Mouse (Mus musculus) embryo, embryonic 10.5 days (tissue): ENCODE data around the gene Hscb.

ENCODE experiments used
- DNase-seq: peaks from one replicate; pipeline ENCODE4 v3.0.0-alpha.2; 2015; ENCODE audit warnings: low spot score

The Hscb gene

GRCm38 (mm10) chr5:110831036-110831720 is 8.4 kb downstream of the Hscb start:
- DNase-seq = no peak

GRCm38 (mm10) chr5:110827576-110827975 is 12.0 kb downstream of the Hscb start:
- no peak for DNase-seq

- DNase-seq = no peak
Observed at GRCm38 (mm10) chr5:110826781-110827495, 12.6 kb downstream of the Hscb start.

- DNase-seq = no peak
Observed at GRCm38 (mm10) chr5:110824421-110824820, 15.2 kb downstream of the Hscb start.

- peak; percentile 99 for DNase-seq
Observed at GRCm38 (mm10) chr5:110809667-110810325, 29.8 kb downstream of the Hscb start, which contains the start of gene Ulk1. Gene Ulk1, minus strand, starts transcription at chr5:110810097.

DNA sequence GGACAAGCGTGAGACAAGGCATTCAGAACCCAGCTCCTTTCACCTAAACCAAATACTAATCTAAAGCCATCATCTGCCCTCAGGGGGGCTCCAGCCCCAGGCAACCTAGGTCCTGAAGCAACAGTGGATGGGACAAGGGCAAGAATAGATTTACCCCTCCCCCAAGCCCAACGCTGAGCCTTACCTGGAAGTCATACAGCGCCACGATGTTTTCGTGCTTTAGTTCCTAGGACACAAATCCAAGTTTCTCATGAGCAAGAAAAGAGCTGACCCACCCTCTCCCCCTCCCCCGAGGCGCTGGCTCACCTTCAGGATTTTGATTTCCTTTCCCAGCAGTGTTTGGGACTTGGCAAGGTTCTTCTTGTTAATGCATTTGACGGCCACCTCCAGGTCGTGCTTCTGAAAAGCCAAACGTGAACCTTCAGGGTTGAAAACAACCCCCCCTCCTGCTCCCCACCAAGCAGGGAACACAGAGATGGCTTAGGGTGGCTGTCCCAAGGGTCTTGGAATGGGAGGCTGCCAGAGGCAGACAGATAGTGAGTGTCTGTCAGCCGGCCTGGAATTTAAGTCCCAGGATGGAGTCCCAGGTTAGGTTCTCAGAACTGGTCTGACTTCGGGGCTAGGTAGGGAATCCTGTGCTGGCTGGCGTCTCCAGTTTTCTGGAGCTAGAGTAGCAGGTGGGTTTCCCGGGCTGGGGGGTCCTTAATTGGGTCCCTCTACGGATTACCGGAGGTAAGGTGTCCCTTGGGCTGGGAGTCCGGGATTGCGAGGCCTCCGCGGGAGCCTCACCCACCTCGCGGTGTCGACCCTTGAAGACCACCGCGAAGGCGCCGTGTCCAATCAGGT is 30.5 kb downstream of the Hscb start:
- DNase-seq = peak; percentile 51

- peak; percentile 90 for DNase-seq
Observed at GRCm38 (mm10) chr5:110808061-110808631, 31.4 kb downstream of the Hscb start.

GRCm38 (mm10) chr5:110807453-110807852 is 32.1 kb downstream of the Hscb start:
- no peak for DNase-seq

GRCm38 (mm10) chr5:110806676-110807075 is 32.9 kb downstream of the Hscb start:
- DNase-seq = no peak

DNA sequence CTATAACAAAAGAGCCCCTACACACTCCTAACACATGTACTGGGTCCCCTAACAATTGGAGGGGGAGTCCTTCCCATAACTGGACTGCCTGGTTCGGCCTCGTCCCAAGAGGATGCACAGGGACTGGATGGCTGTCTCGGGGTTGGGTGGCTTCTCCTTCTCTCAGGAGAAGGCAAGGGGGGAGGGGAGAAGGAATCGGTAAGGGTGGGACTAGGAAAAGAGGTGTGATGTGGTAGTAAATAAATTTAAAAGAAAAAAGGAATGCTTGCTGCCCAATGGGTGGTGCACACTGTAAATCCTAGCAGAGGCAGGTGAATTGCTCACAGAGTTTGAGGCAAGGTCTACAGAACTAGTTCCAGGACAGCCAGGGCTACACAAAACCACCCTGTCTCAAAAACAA is 33.4 kb downstream of the Hscb start:
- no peak for DNase-seq

GRCm38 (mm10) chr5:110804012-110804743 is 35.4 kb downstream of the Hscb start:
- DNase-seq = no peak

DNA sequence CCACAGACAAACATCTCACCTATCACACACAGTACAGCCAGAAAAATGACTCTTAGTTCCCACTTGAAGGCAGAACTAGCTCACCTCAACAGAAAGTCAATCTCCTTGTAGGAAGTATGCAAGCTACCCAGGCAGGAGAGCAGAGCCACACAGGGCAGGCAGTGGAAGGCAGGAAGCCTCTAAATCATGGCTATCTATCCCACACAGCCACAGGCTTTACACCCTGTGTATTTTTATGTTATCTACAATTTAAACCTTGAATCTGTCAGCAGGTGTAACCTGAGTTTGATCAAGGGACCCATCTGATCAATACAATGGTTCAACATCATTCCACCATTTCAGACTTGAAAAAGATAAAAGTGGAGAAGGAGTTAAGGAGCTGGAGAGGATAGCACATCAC is 36.8 kb downstream of the Hscb start:
- no peak for DNase-seq

DNA sequence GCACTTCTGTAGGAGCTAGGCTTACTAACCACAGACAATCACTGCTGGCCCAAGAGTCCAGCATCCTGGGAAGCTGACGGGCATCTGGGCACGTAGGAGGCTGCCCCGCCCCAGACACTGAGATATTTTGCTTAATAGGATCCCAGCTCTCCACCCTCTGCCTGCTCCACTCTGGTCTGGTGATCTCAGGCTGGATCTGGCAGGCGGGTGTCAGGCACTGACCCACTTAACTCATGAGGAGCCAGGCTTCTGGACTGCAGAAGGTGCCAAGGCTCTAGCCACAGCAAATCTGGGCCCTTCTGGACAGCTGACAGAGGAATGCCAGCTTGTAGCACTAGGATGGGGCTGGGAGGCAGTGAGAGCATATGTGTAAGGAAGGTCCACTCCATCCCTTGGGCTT is 37.4 kb downstream of the Hscb start:
- DNase-seq = no peak

DNA sequence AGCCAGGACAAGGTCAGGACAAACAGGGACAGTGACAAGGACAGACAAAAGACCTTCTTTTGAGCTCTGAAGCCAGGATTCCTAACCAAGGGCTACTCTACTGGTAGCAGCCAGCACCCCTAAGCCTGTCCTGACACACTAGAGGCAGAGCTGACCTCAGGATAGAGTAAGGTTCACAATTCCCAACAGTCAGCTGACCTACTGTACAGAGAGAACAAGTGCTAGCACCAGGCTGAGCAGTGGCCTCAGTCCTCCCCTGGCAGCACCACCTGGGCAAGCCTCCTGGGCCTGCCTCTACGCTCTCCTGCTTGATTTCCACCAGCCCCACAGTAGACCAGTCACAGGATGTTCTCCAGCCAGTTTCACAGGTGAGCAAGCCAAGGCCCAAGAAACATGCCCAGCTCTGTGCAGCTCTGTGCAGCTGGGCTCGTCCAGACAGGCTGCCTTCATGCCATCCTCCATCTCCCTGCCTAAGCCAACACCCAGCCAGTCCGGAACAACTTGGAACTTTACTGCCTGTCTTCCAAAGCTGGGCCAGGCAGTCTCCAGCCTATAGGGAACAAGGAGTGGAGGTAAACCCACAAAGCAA is 38.4 kb downstream of the Hscb start:
- no peak for DNase-seq

GRCm38 (mm10) chr5:110797696-110798095 is 41.9 kb downstream of the Hscb start:
- no peak for DNase-seq

GRCm38 (mm10) chr5:110794363-110794762 is 45.2 kb downstream of the Hscb start:
- no peak for DNase-seq

- peak; percentile 78 for DNase-seq
Observed at GRCm38 (mm10) chr5:110788684-110789083, 50.9 kb downstream of the Hscb start.

- no peak for DNase-seq
Observed at GRCm38 (mm10) chr5:110786081-110786835, 53.3 kb downstream of the Hscb start.

GRCm38 (mm10) chr5:110783150-110783549 is 56.4 kb downstream of the Hscb start:
- DNase-seq = no peak
